14 mouse cellular contexts compared by ENCODE assay signal in genomic region chr1:75667736-75668269, GRCm38 (mm10).
DNase-seq lines count a peak whose midpoint lies in the region; ATAC-seq and TF ChIP-seq lines count a peak whose summit lies in the region.
"Had no signal": no experiment of that assay in that cellular context is flagged by ENCODE, and none has a peak within 500 bp of the region (broad histone marks: within the 10 kb centered on the region; RNA-seq: fewer than 3 reads in every experiment).

No protein-coding gene starts in this region.

- TF ChIP-seq CTCF in kidney, postnatal 0 days (IDR thresholded peaks at IDR 0.05; ENCODE audit: low read depth): no peak
- TF ChIP-seq CTCF in midbrain, postnatal 0 days (IDR thresholded peaks at IDR 0.05): no peak

- H3K36me3 ChIP-seq in kidney, postnatal 0 days (ENCODE audit: insufficient read depth, low read length): no peaks in the 10 kb centered on the region
- no peaks in the 10 kb centered on the region for H3K36me3 ChIP-seq in embryonic facial prominence, embryonic 10.5 days (replicated peaks)
- no peaks in the 10 kb centered on the region for H3K36me3 ChIP-seq in forebrain, embryonic 16.5 days (ENCODE audit: control insufficient read depth, insufficient read depth)
- no peaks in the 10 kb centered on the region for H3K36me3 ChIP-seq in midbrain, postnatal 0 days (ENCODE audit: insufficient read depth, low read length)
- H3K36me3 ChIP-seq: limb, embryonic 15.5 days had no signal

- H3K9me3 ChIP-seq in kidney, postnatal 0 days (replicated peaks; ENCODE audit: low read length): no peaks in the 10 kb centered on the region
- peaks cover 2% of the 10 kb centered on the region; the same call in 1 of the 2 replicates for H3K9me3 ChIP-seq in embryonic facial prominence, embryonic 10.5 days
- H3K9me3 ChIP-seq in forebrain, embryonic 16.5 days (ENCODE audit: control insufficient read depth, low read length): peaks cover 3% of the 10 kb centered on the region; the same call in 1 of the 2 replicates
- H3K9me3 ChIP-seq in midbrain, postnatal 0 days (ENCODE audit: low read length): no peaks in the 10 kb centered on the region
- H3K9me3 ChIP-seq: limb, embryonic 15.5 days had no signal

- no peak overlapping the region for H3K9ac ChIP-seq in kidney, postnatal 0 days (ENCODE audit: low read depth, low read length)
- H3K9ac ChIP-seq in forebrain, embryonic 16.5 days (replicated peaks; ENCODE audit: low read depth, low read length): no peak overlapping the region
- no peak overlapping the region for H3K9ac ChIP-seq in midbrain, postnatal 0 days (replicated peaks; ENCODE audit: low read length, poor library complexity, severe bottlenecking)
- H3K9ac ChIP-seq: limb, embryonic 15.5 days had no signal

- H3K4me2 ChIP-seq in kidney, postnatal 0 days (ENCODE audit: low read length): no peak overlapping the region
- H3K4me2 ChIP-seq in forebrain, embryonic 16.5 days (ENCODE audit: low read length): no peak overlapping the region
- H3K4me2 ChIP-seq in midbrain, postnatal 0 days (ENCODE audit: low read depth, low read length, poor library complexity, severe bottlenecking): no peak overlapping the region
- H3K4me2 ChIP-seq: limb, embryonic 15.5 days had no signal

- H3K4me1 ChIP-seq in kidney, postnatal 0 days (replicated peaks; ENCODE audit: insufficient read depth, low read length): no peaks in the 10 kb centered on the region
- H3K4me1 ChIP-seq in embryonic facial prominence, embryonic 10.5 days: peaks cover 35% of the 10 kb centered on the region
- peaks cover 5% of the 10 kb centered on the region; the same call in 1 of the 2 replicates for H3K4me1 ChIP-seq in forebrain, embryonic 16.5 days (replicated peaks; ENCODE audit: control insufficient read depth, insufficient read depth, low read length)
- H3K4me1 ChIP-seq in midbrain, postnatal 0 days (ENCODE audit: insufficient read depth, low read length): peaks cover under 1% of the 10 kb centered on the region; the same call in 1 of the 2 replicates

- ATAC-seq in kidney, postnatal 0 days (replicated peaks; ENCODE audit: low FRiP score, low read depth): no peak
- peak; percentile 45; the same call in 1 of the 2 replicates for ATAC-seq in forebrain, embryonic 16.5 days
- ATAC-seq in midbrain, postnatal 0 days (ENCODE audit: low FRiP score): no peak
- ATAC-seq: activated CD4-positive, CD25-positive, alpha-beta regulatory T cell, adult 4 months had no signal

- no peaks in the 10 kb centered on the region for H3K27me3 ChIP-seq in kidney, postnatal 0 days (ENCODE audit: insufficient read depth, low read length)
- H3K27me3 ChIP-seq in embryonic facial prominence, embryonic 10.5 days (replicated peaks; ENCODE audit: low read depth, poor library complexity, severe bottlenecking): peaks cover 49% of the 10 kb centered on the region
- H3K27me3 ChIP-seq in forebrain, embryonic 16.5 days (replicated peaks; ENCODE audit: control insufficient read depth, insufficient read depth, low read length): peaks cover 3% of the 10 kb centered on the region; the same call in 1 of the 2 replicates
- peaks cover 5% of the 10 kb centered on the region; the same call in 1 of the 2 replicates for H3K27me3 ChIP-seq in midbrain, postnatal 0 days (ENCODE audit: insufficient read depth, low read length)

- no peak overlapping the region for H3K27ac ChIP-seq in kidney, postnatal 0 days
- peak overlapping the region; percentile 19 for H3K27ac ChIP-seq in embryonic facial prominence, embryonic 10.5 days (replicated peaks)
- H3K27ac ChIP-seq in forebrain, embryonic 16.5 days (ENCODE audit: low read length): no peak overlapping the region
- no peak overlapping the region for H3K27ac ChIP-seq in midbrain, postnatal 0 days (ENCODE audit: low read depth, low read length)
- H3K27ac ChIP-seq: limb, embryonic 15.5 days had no signal

- no peak overlapping the region for H3K4me3 ChIP-seq in kidney, postnatal 0 days (replicated peaks; ENCODE audit: low read depth, low read length)
- no peak overlapping the region for H3K4me3 ChIP-seq in embryonic facial prominence, embryonic 10.5 days
- no peak overlapping the region for H3K4me3 ChIP-seq in forebrain, embryonic 16.5 days (replicated peaks; ENCODE audit: low read length)
- H3K4me3 ChIP-seq in midbrain, postnatal 0 days (ENCODE audit: low read depth, low read length): no peak overlapping the region
- H3K4me3 ChIP-seq: limb, embryonic 15.5 days; myocyte had no signal

- peak; percentile 51 for DNase-seq in kidney, postnatal 0 days (ENCODE audit: low spot score)
- DNase-seq in kidney, postnatal 10 days: no peak
- DNase-seq in embryonic facial prominence, embryonic 10.5 days (ENCODE audit: low spot score): peak; percentile 34
- peak; percentile 63 for DNase-seq in midbrain, postnatal 0 days (ENCODE audit: low spot score)
- DNase-seq in gastrocnemius, postnatal 25 days: no peak
- DNase-seq in cerebellum, postnatal 4 days (ENCODE audit: low spot score in 2 of 2): no peak
- DNase-seq in adrenal gland, postnatal 10 days: no peak
- DNase-seq: heart, postnatal 36 days; kidney, postnatal 14 days; right cerebral cortex, adult 18-20 months had no signal

- 40% methylated on average over 6 of the region's 6 CpGs for WGBS in kidney, postnatal 0 days
- 29% methylated on average over 6 of the region's 6 CpGs for WGBS in embryonic facial prominence, embryonic 10.5 days
- WGBS in forebrain, embryonic 16.5 days: 8% methylated on average over 6 of the region's 6 CpGs
- WGBS in midbrain, postnatal 0 days: 24% methylated on average over 6 of the region's 6 CpGs

Comparison
In these comparisons a context has a peak if more than half of its experiments do, and no peak if none do; other contexts are left out.
1. DNase-seq: peak in kidney, postnatal 0 days (single experiment), embryonic facial prominence, embryonic 10.5 days (single experiment) and midbrain, postnatal 0 days (single experiment); none in kidney, postnatal 10 days (single experiment), gastrocnemius, postnatal 25 days (single experiment), cerebellum, postnatal 4 days (0 of 2) and adrenal gland, postnatal 10 days (single experiment).